Mouse (Mus musculus): ENCODE results near the gene Smim4. TPM values are rescaled to one million over a fixed set of nuclear protein-coding genes. Genes with fewer than 3 reads are reported as not detected.
A peak's percentile ranks its signal among the peaks of the same experiment; 100 is the strongest.

Gene Smim4
- total RNA-seq, 2 experiments from 2014 or later, result 60.2 to 61.0 TPM

- intact Hi-C loops (cut with DNase I), result no loop called here
- DNase-seq (ENCODE audit: low spot score), result no peak
Measured at GRCm38 (mm10) chr14:31140141-31140540, 11.4 kb upstream of the Smim4 start.

- no peak for DNase-seq (ENCODE audit: low spot score)
- intact Hi-C loops (cut with DNase I), result no loop called here
Measured at GRCm38 (mm10) chr14:31139666-31140065, 10.9 kb upstream of the Smim4 start.

GRCm38 (mm10) chr14:31138897-31139429, 10.2 kb upstream of the Smim4 start:
- intact Hi-C loops (cut with DNase I), result no loop called here
- DNase-seq (ENCODE audit: low spot score), result no peak

- no peak for DNase-seq (ENCODE audit: low spot score)
- intact Hi-C loops (cut with DNase I), result no loop called here
Measured at GRCm38 (mm10) chr14:31138219-31138896, 9.6 kb upstream of the Smim4 start.

- no peak for DNase-seq (ENCODE audit: low spot score)
- intact Hi-C loops (cut with DNase I), result no loop called here
Measured at GRCm38 (mm10) chr14:31137791-31138190, 9.0 kb upstream of the Smim4 start.

GRCm38 (mm10) chr14:31137281-31137595, 8.5 kb upstream of the Smim4 start:
- DNase-seq (ENCODE audit: low spot score), result no peak
- intact Hi-C loops (cut with DNase I), result no loop called here

- DNase-seq (ENCODE audit: low spot score), result no peak
- intact Hi-C loops (cut with DNase I), result no loop called here
Measured at GRCm38 (mm10) chr14:31136411-31137280, 7.9 kb upstream of the Smim4 start.

- intact Hi-C loops (cut with DNase I), result no loop called here
- no peak for DNase-seq (ENCODE audit: low spot score)
Measured at GRCm38 (mm10) chr14:31135495-31136410, 7.0 kb upstream of the Smim4 start.

- intact Hi-C loops (cut with DNase I), result loop anchor here (5.0 kb wide), 1 partner anchor 113 kb away; no protein-coding TSS in a partner anchor
- DNase-seq (ENCODE audit: low spot score), result no peak
Measured at GRCm38 (mm10) chr14:31134015-31135000, 5.6 kb upstream of the Smim4 start.

GRCm38 (mm10) chr14:31133023-31133665, 4.4 kb upstream of the Smim4 start:
- intact Hi-C loops (cut with DNase I), result loop anchor here (2.0 to 5.0 kb wide), 2 partner anchors 32 to 114 kb away; no protein-coding TSS in a partner anchor
- DNase-seq (ENCODE audit: low spot score), result no peak

GRCm38 (mm10) chr14:31132491-31132975, 3.8 kb upstream of the Smim4 start:
- intact Hi-C loops (cut with DNase I), result loop anchor here (2.0 to 5.0 kb wide), 2 partner anchors 32 to 115 kb away; no protein-coding TSS in a partner anchor
- DNase-seq (ENCODE audit: low spot score), result no peak

- intact Hi-C loops (cut with DNase I), result loop anchor here (2.0 to 5.0 kb wide), 2 partner anchors 33 to 115 kb away; no protein-coding TSS in a partner anchor
- DNase-seq (ENCODE audit: low spot score), result no peak
Measured at GRCm38 (mm10) chr14:31132031-31132430, 3.3 kb upstream of the Smim4 start.

GRCm38 (mm10) chr14:31131272-31131821, 2.6 kb upstream of the Smim4 start:
- intact Hi-C loops (cut with DNase I), result loop anchor here (5.0 kb wide), 1 partner anchor 116 kb away; no protein-coding TSS in a partner anchor
- no peak for DNase-seq (ENCODE audit: low spot score)

GRCm38 (mm10) chr14:31130236-31131220, 1.8 kb upstream of the Smim4 start, which contains the start of gene Nt5dc2:
Gene Nt5dc2, plus strand, starts transcription at chr14:31131053.
- peak; percentile 84 for DNase-seq (ENCODE audit: low spot score)
- intact Hi-C loops (cut with DNase I), result loop anchor here (5.0 kb wide), 1 partner anchor 117 kb away; no protein-coding TSS in a partner anchor

- intact Hi-C loops (cut with DNase I), result loop anchor here (2.0 to 5.0 kb wide), 3 partner anchors 65 to 118 kb away; no protein-coding TSS in a partner anchor
- no peak for DNase-seq (ENCODE audit: low spot score)
Measured at GRCm38 (mm10) chr14:31129326-31130235, 825 bp upstream of the Smim4 start.

Measured in heart, postnatal 25 days (tissue).